Mouse (Mus musculus) liver, embryonic 14.5 days (tissue): ENCODE results near the gene Pcdh15.

Source experiments
- CTCF ChIP-seq: IDR thresholded peaks from 2 replicates; pipeline ENCODE4 v1.5.1; 2016; ENCODE audit warnings: antibody characterized with exemption, low read depth, control low read depth
- EP300 ChIP-seq: IDR thresholded peaks from 2 replicates; pipeline ENCODE4 v1.6.1; 2016; ENCODE audit warnings: antibody characterized with exemption, low read depth

DNA sequence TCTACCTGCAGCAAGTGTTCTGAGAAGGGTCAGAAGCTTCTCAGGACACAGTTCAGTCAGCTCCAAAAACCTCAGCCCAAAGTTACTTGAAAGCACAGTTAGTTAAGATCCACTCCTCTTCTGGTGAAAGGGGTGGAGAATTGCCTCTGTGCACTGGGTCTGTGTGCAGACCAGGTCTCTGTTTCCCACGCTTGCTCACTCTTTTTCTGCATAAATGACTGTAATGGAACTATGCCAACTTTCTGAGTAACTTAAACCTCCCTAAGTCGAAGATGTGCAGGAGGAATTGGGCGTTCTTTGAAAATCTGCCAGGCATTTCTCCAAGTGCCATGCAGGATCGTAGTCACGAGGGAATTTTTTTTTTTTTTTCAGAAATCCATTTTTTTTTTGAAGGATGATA, 830.6 kb downstream of the Pcdh15 start:
- TF ChIP-seq CTCF, result no peak
- TF ChIP-seq EP300, result no peak
